Mouse (Mus musculus): Measurements from ENCODE around the gene Cpne9. TPM values are rescaled to one million over a fixed set of nuclear protein-coding genes. Genes with fewer than 3 reads are reported as not detected.

Gene Cpne9
- polyA plus RNA-seq, 1 experiment from 2014 or later: 0.29 TPM

- Histone ChIP-seq H3K4me1 (replicated peaks) (no peaks in the 10 kb centered on the region), H3K27ac (no peak overlapping the region), H3K9ac (replicated peaks) (no peak overlapping the region), H3K4me3 (replicated peaks) (no peak overlapping the region), H3K4me2 (no peak overlapping the region), H3K27me3 (no peaks in the 10 kb centered on the region), H3K36me3 (peaks cover 95% of the 10 kb centered on the region), H3K9me3 (no peaks in the 10 kb centered on the region)
- ATAC-seq (ENCODE audit: insufficient number of reproducible peaks, insufficient read depth, low FRiP score, low TSS enrichment, low read depth): no peak
- WGBS: 91% methylated on average over 8 of the region's 8 CpGs
Observed at GRCm38 (mm10) chr6:113264429-113264828, 17.7 kb upstream of the Cpne9 start.

- Histone ChIP-seq H3K36me3 (peaks cover 96% of the 10 kb centered on the region), H3K27me3 (no peaks in the 10 kb centered on the region), H3K4me2 (no peak overlapping the region), H3K4me1 (replicated peaks) (no peaks in the 10 kb centered on the region), H3K4me3 (replicated peaks) (no peak overlapping the region), H3K9me3 (no peaks in the 10 kb centered on the region), H3K27ac (no peak overlapping the region), H3K9ac (replicated peaks) (no peak overlapping the region)
- WGBS: 85% methylated on average over 7 of the region's 7 CpGs
- ATAC-seq (ENCODE audit: insufficient number of reproducible peaks, insufficient read depth, low FRiP score, low TSS enrichment, low read depth): no peak
Observed at GRCm38 (mm10) chr6:113266996-113267655, 15.0 kb upstream of the Cpne9 start.

- no peaks in the 10 kb centered on the region for H3K4me1 ChIP-seq (replicated peaks)
- H3K9ac ChIP-seq (replicated peaks): no peak overlapping the region
- no peak overlapping the region for H3K4me2 ChIP-seq
- H3K27me3 ChIP-seq: no peaks in the 10 kb centered on the region
- 100% methylated on average over 1 of the region's 1 CpGs for WGBS
- no peak overlapping the region for H3K4me3 ChIP-seq (replicated peaks)
- H3K27ac ChIP-seq: no peak overlapping the region
- peaks cover 96% of the 10 kb centered on the region for H3K36me3 ChIP-seq
- no peaks in the 10 kb centered on the region for H3K9me3 ChIP-seq
- no peak for ATAC-seq (ENCODE audit: insufficient number of reproducible peaks, insufficient read depth, low FRiP score, low TSS enrichment, low read depth)
Observed at GRCm38 (mm10) chr6:113267988-113268387, 14.1 kb upstream of the Cpne9 start.

- H3K4me1 ChIP-seq (replicated peaks): no peaks in the 10 kb centered on the region
- WGBS: 85% methylated on average over 3 of the region's 3 CpGs
- no peak overlapping the region for H3K4me3 ChIP-seq (replicated peaks)
- peaks cover 93% of the 10 kb centered on the region for H3K36me3 ChIP-seq
- H3K4me2 ChIP-seq: no peak overlapping the region
- no peaks in the 10 kb centered on the region for H3K9me3 ChIP-seq
- no peaks in the 10 kb centered on the region for H3K27me3 ChIP-seq
- no peak overlapping the region for H3K27ac ChIP-seq
- H3K9ac ChIP-seq (replicated peaks): no peak overlapping the region
- no peak for ATAC-seq (ENCODE audit: insufficient number of reproducible peaks, insufficient read depth, low FRiP score, low TSS enrichment, low read depth)
Observed at GRCm38 (mm10) chr6:113272365-113272764, 9.7 kb upstream of the Cpne9 start.

GRCm38 (mm10) chr6:113276846-113277245, 5.3 kb upstream of the Cpne9 start:
- H3K36me3 ChIP-seq: peaks cover 76% of the 10 kb centered on the region
- ATAC-seq (ENCODE audit: insufficient number of reproducible peaks, insufficient read depth, low FRiP score, low TSS enrichment, low read depth): no peak
- no peak overlapping the region for H3K27ac ChIP-seq

GRCm38 (mm10) chr6:113281676-113282075, 431 bp upstream of the Cpne9 start:
- Histone ChIP-seq H3K4me1 (replicated peaks) (peaks cover 11% of the 10 kb centered on the region), H3K9me3 (no peaks in the 10 kb centered on the region), H3K36me3 (peaks cover 34% of the 10 kb centered on the region), H3K4me2 (no peak overlapping the region), H3K4me3 (replicated peaks) (no peak overlapping the region), H3K27ac (no peak overlapping the region), H3K27me3 (peaks cover 51% of the 10 kb centered on the region), H3K9ac (replicated peaks) (no peak overlapping the region)
- WGBS: 62% methylated on average over 6 of the region's 6 CpGs
- 0 out of 2 replicates have a peak, but pooled peaks have one; percentile 18 for ATAC-seq (ENCODE audit: insufficient number of reproducible peaks, insufficient read depth, low FRiP score, low TSS enrichment, low read depth)

More at GRCm38 (mm10) chr6:113276846-113277245, 5.3 kb upstream of the Cpne9 start:
- no peak overlapping the region for H3K4me3 ChIP-seq (replicated peaks)
- H3K4me1 ChIP-seq (replicated peaks): no peaks in the 10 kb centered on the region
- H3K4me2 ChIP-seq: no peak overlapping the region
- 76% methylated on average over 4 of the region's 4 CpGs for WGBS
- H3K9me3 ChIP-seq: no peaks in the 10 kb centered on the region
- H3K9ac ChIP-seq (replicated peaks): no peak overlapping the region
- peaks cover 8% of the 10 kb centered on the region for H3K27me3 ChIP-seq

- Histone ChIP-seq H3K27ac (no peak overlapping the region), H3K9ac (replicated peaks) (no peak overlapping the region), H3K4me3 (replicated peaks) (no peak overlapping the region), H3K9me3 (no peaks in the 10 kb centered on the region), H3K36me3 (peaks cover 21% of the 10 kb centered on the region), H3K27me3 (peaks cover 51% of the 10 kb centered on the region), H3K4me1 (replicated peaks) (peaks cover 11% of the 10 kb centered on the region), H3K4me2 (peak overlapping the region; percentile 6; the same call in 1 of the 2 replicates)
- 0 out of 2 replicates have a peak, but pooled peaks have one; percentile 1 for ATAC-seq (ENCODE audit: insufficient number of reproducible peaks, insufficient read depth, low FRiP score, low TSS enrichment, low read depth)
- 3% methylated on average over 22 of the region's 22 CpGs for WGBS
Observed at GRCm38 (mm10) chr6:113282969-113283368, 862 bp downstream of the Cpne9 start.

- no peaks in the 10 kb centered on the region for H3K9me3 ChIP-seq
- H3K27ac ChIP-seq: no peak overlapping the region
- peaks cover 51% of the 10 kb centered on the region for H3K27me3 ChIP-seq
- WGBS: 2% methylated on average over 5 of the region's 6 CpGs
- no peak overlapping the region for H3K9ac ChIP-seq (replicated peaks)
- H3K36me3 ChIP-seq: peaks cover 17% of the 10 kb centered on the region; the same call in 1 of the 2 replicates
- H3K4me3 ChIP-seq (replicated peaks): no peak overlapping the region
- H3K4me1 ChIP-seq (replicated peaks): peaks cover 11% of the 10 kb centered on the region
- H3K4me2 ChIP-seq: peak overlapping the region; percentile 6; the same call in 1 of the 2 replicates
- ATAC-seq (ENCODE audit: insufficient number of reproducible peaks, insufficient read depth, low FRiP score, low TSS enrichment, low read depth): no peak
Observed at GRCm38 (mm10) chr6:113283500-113283899, 1.4 kb downstream of the Cpne9 start.

- Histone ChIP-seq H3K27ac (no peak overlapping the region), H3K4me2 (no peak overlapping the region)
Observed at GRCm38 (mm10) chr6:113284931-113285330, 2.8 kb downstream of the Cpne9 start.

GRCm38 (mm10) chr6:113286316-113286715, 4.2 kb downstream of the Cpne9 start:
- H3K9me3 ChIP-seq: no peaks in the 10 kb centered on the region
- no peak overlapping the region for H3K4me2 ChIP-seq
- no peak overlapping the region for H3K4me3 ChIP-seq (replicated peaks)
- peaks cover 49% of the 10 kb centered on the region for H3K27me3 ChIP-seq
- no peak overlapping the region for H3K9ac ChIP-seq (replicated peaks)
- no peaks in the 10 kb centered on the region for H3K36me3 ChIP-seq
- H3K27ac ChIP-seq: no peak overlapping the region
- WGBS: 40% methylated on average over 1 of the region's 1 CpGs
- H3K4me1 ChIP-seq (replicated peaks): peaks cover 11% of the 10 kb centered on the region
- no peak for ATAC-seq (ENCODE audit: insufficient number of reproducible peaks, insufficient read depth, low FRiP score, low TSS enrichment, low read depth)

More at GRCm38 (mm10) chr6:113284931-113285330, 2.8 kb downstream of the Cpne9 start:
- H3K36me3 ChIP-seq: peaks cover 4% of the 10 kb centered on the region; the same call in 1 of the 2 replicates
- no peak for ATAC-seq (ENCODE audit: insufficient number of reproducible peaks, insufficient read depth, low FRiP score, low TSS enrichment, low read depth)
- H3K27me3 ChIP-seq: peaks cover 51% of the 10 kb centered on the region
- no peak overlapping the region for H3K9ac ChIP-seq (replicated peaks)
- WGBS: 77% methylated on average over 3 of the region's 3 CpGs
- no peak overlapping the region for H3K4me3 ChIP-seq (replicated peaks)
- H3K4me1 ChIP-seq (replicated peaks): peaks cover 11% of the 10 kb centered on the region
- H3K9me3 ChIP-seq: no peaks in the 10 kb centered on the region

GRCm38 (mm10) chr6:113287236-113287635, 5.1 kb downstream of the Cpne9 start:
- Histone ChIP-seq H3K27me3 (peaks cover 39% of the 10 kb centered on the region), H3K4me2 (no peak overlapping the region), H3K27ac (no peak overlapping the region), H3K4me3 (replicated peaks) (no peak overlapping the region), H3K4me1 (replicated peaks) (peaks cover 10% of the 10 kb centered on the region), H3K36me3 (no peaks in the 10 kb centered on the region), H3K9me3 (no peaks in the 10 kb centered on the region), H3K9ac (replicated peaks) (no peak overlapping the region)
- whole genome bisulfite sequencing: 61% methylated on average over 4 of the region's 4 CpGs
- no peak for ATAC-seq (ENCODE audit: insufficient number of reproducible peaks, insufficient read depth, low FRiP score, low TSS enrichment, low read depth)

- Histone ChIP-seq H3K4me1 (replicated peaks) (no peaks in the 10 kb centered on the region), H3K27me3 (peaks cover 18% of the 10 kb centered on the region), H3K36me3 (no peaks in the 10 kb centered on the region), H3K9ac (replicated peaks) (no peak overlapping the region), H3K9me3 (no peaks in the 10 kb centered on the region), H3K27ac (no peak overlapping the region), H3K4me3 (replicated peaks) (no peak overlapping the region), H3K4me2 (no peak overlapping the region)
- ATAC-seq (ENCODE audit: insufficient number of reproducible peaks, insufficient read depth, low FRiP score, low TSS enrichment, low read depth): no peak
- 91% methylated on average over 15 of the region's 15 CpGs for WGBS
Observed at GRCm38 (mm10) chr6:113289346-113289745, 7.2 kb downstream of the Cpne9 start.
